Mouse (Mus musculus) naive thymus-derived CD4-positive, alpha-beta T cell, adult 2 months (primary cell): Measurements from ENCODE around the gene Gpr15.

Experiments used
- DNase-seq: peaks from one replicate; pipeline ENCODE4 v3.0.0-alpha.2; 2011; ENCODE audit warnings: low read depth

Gene Gpr15

DNA sequence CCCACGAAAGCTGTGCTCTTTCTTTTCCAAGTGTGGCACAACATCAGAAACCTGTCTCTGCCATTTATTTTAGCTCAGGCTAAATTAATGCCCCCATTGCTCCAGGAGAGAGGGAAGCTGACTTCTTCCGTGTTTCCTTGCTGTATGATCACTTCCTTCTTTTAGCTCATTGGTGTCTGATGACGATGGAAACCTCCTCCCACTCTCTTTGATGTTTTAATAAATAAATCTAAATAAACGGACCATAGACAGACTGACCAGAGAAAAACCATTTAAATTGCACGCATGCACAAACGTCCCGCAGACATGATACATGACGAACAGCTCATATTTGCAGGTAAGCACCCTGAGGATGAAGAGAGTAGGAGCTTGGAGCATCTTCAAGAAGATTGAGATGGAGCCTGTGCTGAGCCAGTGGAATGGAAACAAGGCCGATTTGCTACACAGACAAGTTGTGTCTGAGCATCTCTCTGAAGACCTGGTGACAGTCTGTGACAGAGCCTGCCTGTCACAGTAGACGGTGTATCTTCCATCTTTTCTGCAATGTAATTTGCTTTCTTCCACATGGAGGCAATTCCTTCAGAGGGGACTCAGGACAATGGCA is 16.4 kb downstream of the Gpr15 start:
- no peak for DNase-seq

DNA sequence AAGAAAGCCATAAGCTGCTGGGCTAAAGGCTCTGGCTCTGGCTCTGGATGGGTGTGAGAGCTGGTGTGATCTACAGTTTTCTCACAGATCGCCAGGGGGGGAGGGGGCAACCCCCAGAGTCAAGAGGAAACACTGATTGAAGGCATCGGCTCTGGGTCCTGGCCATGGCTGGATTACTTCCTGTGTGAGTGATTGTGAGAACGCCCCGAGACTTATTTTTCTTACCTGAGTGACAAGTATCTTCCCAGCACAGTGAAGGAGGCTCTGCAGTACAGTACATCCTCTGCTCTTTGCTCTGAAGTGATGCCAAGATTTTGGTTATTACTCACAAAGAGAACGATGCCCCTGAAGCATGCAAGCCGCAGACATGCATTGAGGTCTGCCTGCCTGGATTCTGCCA is 17.1 kb downstream of the Gpr15 start:
- peak; percentile 34 for DNase-seq

- no peak for DNase-seq
These were observed 17.9 kb downstream of the Gpr15 start for GRCm38 (mm10) chr16:58700816-58701424.

DNA sequence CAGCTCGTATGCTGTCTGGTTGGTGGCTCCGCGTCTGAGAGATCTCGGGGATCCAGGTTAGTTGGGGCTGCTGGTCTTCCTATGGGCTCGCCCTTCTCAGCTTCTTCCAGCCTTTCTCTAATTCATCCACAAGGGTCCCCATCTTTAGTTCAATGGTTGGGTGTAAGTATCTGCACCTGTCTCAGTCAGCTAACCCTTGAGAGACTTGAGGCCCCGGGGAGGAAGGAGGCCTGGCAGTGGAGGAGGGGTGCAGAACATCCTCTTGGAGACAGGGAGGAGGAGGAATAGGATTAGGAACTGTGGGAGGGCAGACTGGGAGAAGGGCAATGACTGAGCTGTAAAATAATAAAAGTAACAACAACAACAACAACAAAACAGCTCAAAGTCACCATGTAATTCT is 18.7 kb downstream of the Gpr15 start:
- DNase-seq: no peak

- no peak for DNase-seq
These were observed 21.6 kb downstream of the Gpr15 start for GRCm38 (mm10) chr16:58697261-58697660.

- DNase-seq: no peak
These were observed 22.1 kb downstream of the Gpr15 start for GRCm38 (mm10) chr16:58696796-58697195.

DNA sequence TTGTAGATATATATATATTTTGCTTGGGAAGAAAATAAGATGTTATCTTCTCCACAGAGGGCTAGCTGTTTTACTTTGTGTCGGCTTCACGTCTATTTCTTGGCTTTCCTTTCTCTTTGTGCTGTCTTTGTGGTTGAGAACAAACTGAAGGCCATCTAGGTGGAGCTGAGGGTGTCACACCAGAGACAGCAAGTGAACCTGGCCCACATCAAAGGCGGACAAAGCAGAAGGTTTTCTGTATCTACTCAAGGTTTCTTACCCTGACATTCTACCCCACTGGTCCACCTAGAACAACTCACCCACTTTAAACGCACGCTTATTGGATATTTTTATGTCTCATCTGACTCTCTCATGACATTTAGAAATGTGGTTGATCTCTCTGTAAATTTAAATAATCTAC is 24.8 kb downstream of the Gpr15 start:
- DNase-seq: no peak

DNA sequence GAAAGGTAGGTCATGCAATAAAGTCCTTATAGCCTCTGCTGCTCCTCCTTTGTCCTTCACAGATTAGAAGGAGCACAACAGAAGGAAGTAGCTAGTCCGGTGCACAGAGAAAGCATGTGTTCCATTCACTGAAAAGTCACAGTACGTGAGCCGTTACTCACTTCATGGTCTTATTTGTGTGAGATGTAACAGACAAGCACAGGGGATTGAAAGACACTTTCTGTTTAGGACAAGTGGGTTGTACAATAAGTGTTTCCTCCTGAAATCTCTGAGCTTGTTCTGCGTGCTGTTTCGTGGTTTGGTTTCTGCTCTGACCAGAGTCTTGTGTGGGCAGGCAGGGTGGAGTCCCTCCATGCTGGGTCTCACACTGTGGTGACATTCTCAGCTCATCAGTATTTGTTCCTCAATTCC is 28.5 kb downstream of the Gpr15 start:
- no peak for DNase-seq

- DNase-seq: no peak
These were observed 29.2 kb downstream of the Gpr15 start for GRCm38 (mm10) chr16:58689555-58690169.

- DNase-seq: no peak
These were observed 30.3 kb downstream of the Gpr15 start for GRCm38 (mm10) chr16:58688534-58688933.

DNA sequence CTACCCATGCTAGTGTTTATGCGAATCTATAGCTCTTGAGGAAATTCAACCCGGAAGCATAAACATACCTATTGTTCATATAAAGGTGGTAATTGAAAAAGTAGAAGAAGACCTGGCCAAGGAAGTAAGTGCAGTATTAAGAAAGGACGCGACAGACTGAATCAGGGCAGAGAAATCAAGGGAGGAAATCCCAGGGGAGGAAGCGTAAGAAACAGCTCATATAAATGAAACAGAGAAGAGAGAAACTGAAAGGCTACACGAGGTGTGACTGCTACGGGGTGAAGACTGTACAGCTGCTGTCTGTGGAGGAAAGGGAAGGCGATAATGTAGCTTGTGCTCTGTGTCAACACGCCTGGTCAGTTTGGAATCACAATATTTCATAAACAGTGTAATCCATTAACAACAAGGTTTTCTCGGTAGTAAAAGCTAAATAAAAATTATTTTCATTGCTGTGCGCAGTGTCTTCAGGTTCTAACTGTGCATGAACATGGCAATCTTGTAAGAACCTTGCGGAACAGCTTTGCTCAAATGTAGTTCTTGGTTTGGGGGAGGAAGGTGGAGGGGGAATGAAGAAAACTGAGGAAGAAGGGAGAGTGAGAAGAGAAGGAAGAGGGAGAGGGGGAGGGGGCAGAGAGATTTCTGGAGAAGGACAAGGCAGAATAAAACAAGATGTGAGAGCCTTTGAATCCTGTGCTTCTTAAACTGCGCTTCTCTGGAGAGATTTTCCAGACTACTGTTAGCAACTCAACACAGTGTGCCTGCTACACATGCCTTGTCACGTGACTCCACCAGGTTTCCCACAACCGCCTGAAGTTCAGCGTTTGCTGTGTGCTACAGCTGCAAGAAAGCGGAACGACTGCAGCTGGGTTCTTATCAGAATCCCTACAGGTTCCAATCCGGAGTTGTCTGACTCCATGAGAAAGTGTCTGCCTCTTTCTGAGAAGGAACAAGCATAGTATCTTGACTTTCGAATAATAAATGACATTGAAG is 33.0 kb downstream of the Gpr15 start:
- DNase-seq: peak; percentile 44

DNA sequence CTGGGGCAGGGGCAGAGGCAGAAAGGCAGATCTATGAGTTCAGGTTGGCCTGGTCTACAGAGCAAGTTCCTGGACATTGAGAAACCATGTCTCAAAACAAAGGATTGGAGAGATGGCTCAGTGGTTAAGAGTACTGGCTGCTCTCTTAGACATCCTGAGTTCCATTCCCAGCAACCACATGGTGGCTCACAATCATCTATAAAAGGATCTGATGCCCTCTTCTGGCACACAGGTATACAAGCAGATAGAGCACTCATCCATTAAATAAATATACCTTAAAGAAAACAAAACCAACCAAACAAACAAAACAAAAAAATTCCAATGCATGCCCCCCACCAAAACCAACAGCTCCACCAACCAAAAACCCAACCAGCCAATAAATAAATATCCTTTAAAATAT is 34.3 kb downstream of the Gpr15 start:
- no peak for DNase-seq

DNA sequence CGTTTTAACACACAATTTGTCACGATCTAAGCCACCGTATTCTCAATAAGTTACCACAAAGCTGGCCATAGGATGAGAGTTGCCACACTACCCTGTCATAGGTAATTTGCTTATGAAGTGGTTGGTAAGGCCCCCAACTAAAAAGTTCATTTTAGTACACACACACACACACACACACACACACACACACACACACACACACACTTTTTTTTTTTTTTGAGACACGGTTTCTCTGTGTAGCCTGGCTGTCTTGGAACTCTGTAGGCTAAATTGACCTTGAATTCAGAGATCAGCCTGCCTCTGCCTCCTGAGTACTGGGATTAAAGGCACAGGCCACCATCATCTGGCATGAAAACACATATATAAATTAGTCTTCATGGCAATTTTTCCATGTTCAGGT is 35.0 kb downstream of the Gpr15 start:
- DNase-seq: no peak

DNA sequence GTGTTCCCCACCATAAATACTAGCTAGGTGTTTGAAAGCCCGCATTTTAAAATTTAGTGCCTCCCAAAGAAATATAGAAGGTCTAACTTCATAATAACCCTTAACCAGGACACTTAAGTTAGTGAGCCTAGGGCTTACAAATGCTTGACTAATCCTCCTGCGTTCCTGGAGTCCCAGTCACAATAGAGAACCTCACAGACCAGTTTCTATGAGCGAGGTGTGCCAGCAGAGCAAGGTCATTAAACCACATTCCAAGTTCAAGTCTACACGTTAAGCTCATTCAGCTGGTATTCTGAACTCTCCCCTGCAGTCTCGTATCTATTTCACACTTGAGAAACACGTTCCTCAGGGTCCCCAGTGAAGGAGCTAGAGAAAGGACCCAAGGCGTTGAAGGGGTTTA is 36.0 kb downstream of the Gpr15 start:
- DNase-seq: no peak

- no peak for DNase-seq
These were observed 36.8 kb downstream of the Gpr15 start for GRCm38 (mm10) chr16:58682046-58682445.

- no peak for DNase-seq
These were observed 40.2 kb downstream of the Gpr15 start for GRCm38 (mm10) chr16:58678660-58679059.

- no peak for DNase-seq
These were observed 41.4 kb downstream of the Gpr15 start for GRCm38 (mm10) chr16:58677491-58677890.

DNA sequence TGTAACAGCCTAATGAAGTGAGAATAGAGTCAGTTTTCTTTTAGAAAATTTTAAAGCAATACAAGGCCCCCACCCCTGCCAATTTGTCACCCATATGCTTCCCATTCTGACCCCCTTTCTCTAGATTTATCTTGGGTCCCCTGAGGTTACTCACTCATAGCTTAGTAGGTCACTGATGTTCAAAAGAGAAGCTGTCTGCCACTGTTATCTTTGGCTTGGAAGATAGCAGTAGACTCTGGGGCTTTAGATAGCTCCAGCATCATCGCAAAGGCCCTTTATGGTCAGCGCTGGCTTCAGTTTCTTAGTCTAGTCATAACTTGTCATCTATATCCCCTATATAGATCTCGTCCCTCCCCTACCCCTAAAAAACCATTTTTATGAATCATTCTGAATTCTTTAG is 42.2 kb downstream of the Gpr15 start:
- DNase-seq: no peak

- no peak for DNase-seq
These were observed 42.7 kb downstream of the Gpr15 start for GRCm38 (mm10) chr16:58676156-58676555.

GRCm38 (mm10) chr16:58675256-58675655 is 43.6 kb downstream of the Gpr15 start:
- no peak for DNase-seq

DNA sequence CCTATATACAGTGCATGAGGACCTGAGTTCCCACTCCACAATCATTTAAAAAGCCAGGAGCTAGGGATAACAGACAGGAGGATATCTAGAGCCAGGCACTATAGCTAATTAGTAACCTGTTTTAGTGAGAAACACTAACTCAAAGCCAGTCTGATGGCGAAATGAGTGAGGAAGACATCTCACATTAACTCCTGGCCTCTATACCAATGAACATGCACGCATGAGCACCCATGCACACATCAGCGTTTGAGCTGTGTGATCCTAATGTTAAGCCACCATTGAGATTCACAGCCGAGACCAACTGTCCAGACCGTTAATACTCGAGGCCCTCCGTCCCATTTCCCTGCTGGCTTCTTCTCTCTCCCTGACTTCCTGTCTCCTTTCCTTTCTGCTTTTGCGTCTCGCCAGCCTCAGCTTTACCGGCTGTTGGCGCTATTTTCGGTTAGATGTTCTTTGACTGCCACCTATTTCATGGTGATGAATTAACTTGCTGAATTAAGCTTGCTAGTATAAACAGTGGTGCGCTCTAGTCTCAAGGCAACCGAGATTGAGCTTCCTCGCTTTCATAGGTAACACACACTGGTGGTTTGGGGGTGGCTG is 45.0 kb downstream of the Gpr15 start:
- no peak for DNase-seq

- no peak for DNase-seq
These were observed 46.5 kb downstream of the Gpr15 start for GRCm38 (mm10) chr16:58672396-58672795.
